Mouse (Mus musculus) neural tube, embryonic 11.5 days (tissue): ENCODE measurements around the gene Jph4. TPM values are rescaled to one million over a fixed set of nuclear protein-coding genes. Genes with fewer than 3 reads are reported as not detected.
A peak's percentile ranks its signal among the peaks of the same experiment; 100 is the strongest.

Source experiments
- ATAC-seq: fragments of 200-750 bp; cut with Nextera tagmentation; 2 replicates; pipeline ENCODE4 v1.8.0; 2017; ENCODE audit warnings: moderate number of reproducible peaks, mild to moderate bottlenecking, moderate TSS enrichment, moderate library complexity; ENCODE audit not compliant: insufficient read depth, low FRiP score, low TSS enrichment
- DNase-seq: peaks from one replicate; pipeline ENCODE4 v3.0.0-alpha.2; 2015; ENCODE audit warnings: low spot score
- H3K27ac ChIP-seq: fragments of 300-500 bp; sonication (generic); 2 replicates; pipeline ENCODE4 v1.5.1; 2014; ENCODE audit warnings: low read depth, mild to moderate bottlenecking, low read length
- H3K27me3 ChIP-seq: fragments of 300-500 bp; sonication (generic); 2 replicates; pipeline ENCODE4 v1.6.1; 2014; ENCODE audit warnings: mild to moderate bottlenecking, low read length, mixed read lengths; ENCODE audit not compliant: control insufficient read depth, insufficient read depth
- H3K36me3 ChIP-seq: fragments of 300-500 bp; sonication (generic); 2 replicates; pipeline ENCODE4 v1.6.1; 2014; ENCODE audit warnings: mild to moderate bottlenecking, low read length, moderate library complexity, mixed read lengths; ENCODE audit not compliant: control insufficient read depth, insufficient read depth
- H3K4me1 ChIP-seq: fragments of 300-500 bp; sonication (generic); 2 replicates; pipeline ENCODE4 v1.6.1; 2014; ENCODE audit warnings: low read length, mixed read lengths; ENCODE audit not compliant: control insufficient read depth, insufficient read depth
- H3K4me2 ChIP-seq: fragments of 300-500 bp; sonication (generic); 2 replicates; pipeline ENCODE4 v1.6.1; 2014; ENCODE audit warnings: low read depth, mild to moderate bottlenecking, moderate library complexity
- H3K4me3 ChIP-seq: fragments of 300-500 bp; sonication (generic); 2 replicates; pipeline ENCODE4 v1.5.1; 2014; ENCODE audit warnings: low read depth, low read length
- H3K9ac ChIP-seq: fragments of 300-500 bp; sonication (generic); 2 replicates; pipeline ENCODE4 v1.6.1; 2014; ENCODE audit warnings: mild to moderate bottlenecking, low read length
- H3K9me3 ChIP-seq: fragments of 300-500 bp; sonication (generic); 2 replicates; pipeline ENCODE4 v1.6.1; 2016; ENCODE audit warnings: low read length; ENCODE audit not compliant: control insufficient read depth
- WGBS: fragments of 180-500 bp; shearing (Covaris S2); extraction: QIAGEN DNeasy Blood & Tissue Kit; methylation state at CpG from one replicate; pipeline ENCODE4 v1.1.7; 2014; 5-methylcytosine and 5-hydroxymethylcytosine counted together
- polyA plus RNA-seq: library from polyadenylated mRNA; unstranded; fragments of >200 nt; fragmentation: Nextera tagmentation; extraction: Ambion mirVana; gene quantifications from 2 replicates; pipeline ENCODE4 v1.2.1, GENCODE M21; 2014

Jph4 gene
- polyA plus RNA-seq, 1 experiment from 2014 or later = 3.8 TPM

- ATAC-seq = peak; percentile 88
- 2% methylated on average over 34 of the region's 34 CpGs for WGBS
- peaks cover 37% of the 10 kb centered on the region for H3K4me1 ChIP-seq
- H3K27me3 ChIP-seq = no peaks in the 10 kb centered on the region
- H3K36me3 ChIP-seq = no peaks in the 10 kb centered on the region
- peak within 1 kb of the TSS; percentile 57 for H3K4me3 ChIP-seq
- peak within 1 kb of the TSS; percentile 87 for H3K9ac ChIP-seq
- peak within 1 kb of the TSS; percentile 81 for H3K27ac ChIP-seq
- H3K9me3 ChIP-seq = no peaks in the 10 kb centered on the region
- peak within 1 kb of the TSS; percentile 77 for H3K4me2 ChIP-seq
- DNase-seq = peak; percentile 96
These were observed 24.6 kb downstream of the Jph4 start, which contains the start of gene Zfhx2 for GRCm38 (mm10) chr14:55092011-55092577. TSS of gene Zfhx2 (minus strand) at chr14:55092324.

GRCm38 (mm10) chr14:55091209-55091865 lies 25.4 kb downstream of the Jph4 start:
- H3K27ac ChIP-seq = peak overlapping the region; percentile 81
- peak overlapping the region; percentile 77 for H3K4me2 ChIP-seq
- peak overlapping the region; percentile 87 for H3K9ac ChIP-seq
- ATAC-seq (peak; percentile 15), DNase-seq (peak; percentile 56)
- 3% methylated on average over 34 of the region's 34 CpGs for WGBS
- no peaks in the 10 kb centered on the region for H3K36me3 ChIP-seq
- H3K4me3 ChIP-seq = peak overlapping the region; percentile 57
- H3K27me3 ChIP-seq = no peaks in the 10 kb centered on the region
- H3K4me1 ChIP-seq = peaks cover 32% of the 10 kb centered on the region
- no peaks in the 10 kb centered on the region for H3K9me3 ChIP-seq

- H3K4me3 ChIP-seq = peak overlapping the region; percentile 57
- ATAC-seq (no peak), DNase-seq (peak; percentile 49)
- H3K4me2 ChIP-seq = peak overlapping the region; percentile 77
- H3K27ac ChIP-seq = no peak overlapping the region
- H3K4me1 ChIP-seq = peaks cover 31% of the 10 kb centered on the region
- H3K36me3 ChIP-seq = no peaks in the 10 kb centered on the region
- WGBS = 39% methylated on average over 13 of the region's 13 CpGs
- H3K27me3 ChIP-seq = no peaks in the 10 kb centered on the region
- H3K9me3 ChIP-seq = no peaks in the 10 kb centered on the region
- H3K9ac ChIP-seq = peak overlapping the region; percentile 18; the same call in 1 of the 2 replicates
These were observed 27.4 kb downstream of the Jph4 start for GRCm38 (mm10) chr14:55089199-55089947.

- WGBS = 87% methylated on average over 6 of the region's 6 CpGs
These were observed 30.7 kb downstream of the Jph4 start for GRCm38 (mm10) chr14:55086009-55086514.

GRCm38 (mm10) chr14:55085324-55086008 lies 31.3 kb downstream of the Jph4 start:
- Histone ChIP-seq H3K27me3 (no peaks in the 10 kb centered on the region), H3K4me2 (no peak overlapping the region), H3K4me1 (peaks cover 22% of the 10 kb centered on the region), H3K27ac (0 out of 2 replicates have a peak overlapping the region, but pooled peaks have one; percentile 11), H3K4me3 (no peak overlapping the region), H3K9me3 (no peaks in the 10 kb centered on the region), H3K9ac (no peak overlapping the region), H3K36me3 (no peaks in the 10 kb centered on the region)
- DNase-seq = no peak
- peak; percentile 59; the same call in 1 of the 2 replicates for ATAC-seq
- 26% methylated on average over 9 of the region's 9 CpGs for WGBS

More at GRCm38 (mm10) chr14:55086009-55086514, 30.7 kb downstream of the Jph4 start:
- H3K4me3 ChIP-seq = no peak overlapping the region
- no peaks in the 10 kb centered on the region for H3K9me3 ChIP-seq
- no peak for DNase-seq
- H3K9ac ChIP-seq = no peak overlapping the region
- H3K36me3 ChIP-seq = no peaks in the 10 kb centered on the region
- no peak overlapping the region for H3K27ac ChIP-seq
- H3K27me3 ChIP-seq = no peaks in the 10 kb centered on the region
- no peak for ATAC-seq
- peaks cover 27% of the 10 kb centered on the region for H3K4me1 ChIP-seq
- no peak overlapping the region for H3K4me2 ChIP-seq

- peaks cover 17% of the 10 kb centered on the region for H3K4me1 ChIP-seq
- no peak for ATAC-seq
- 78% methylated on average over 6 of the region's 6 CpGs for WGBS
These were observed 33.3 kb downstream of the Jph4 start for GRCm38 (mm10) chr14:55083481-55083880.

GRCm38 (mm10) chr14:55081105-55081504 lies 35.6 kb downstream of the Jph4 start:
- no peak overlapping the region for H3K9ac ChIP-seq
- no peaks in the 10 kb centered on the region for H3K27me3 ChIP-seq
- DNase-seq (no peak), ATAC-seq (no peak)
- H3K4me2 ChIP-seq = no peak overlapping the region
- H3K27ac ChIP-seq = no peak overlapping the region
- H3K9me3 ChIP-seq = no peaks in the 10 kb centered on the region
- H3K36me3 ChIP-seq = no peaks in the 10 kb centered on the region
- H3K4me3 ChIP-seq = no peak overlapping the region
- peaks cover 22% of the 10 kb centered on the region for H3K4me1 ChIP-seq
- 24% methylated on average over 5 of the region's 5 CpGs for WGBS

More at GRCm38 (mm10) chr14:55083481-55083880, 33.3 kb downstream of the Jph4 start:
- no peak overlapping the region for H3K9ac ChIP-seq
- no peaks in the 10 kb centered on the region for H3K36me3 ChIP-seq
- DNase-seq = no peak
- H3K27ac ChIP-seq = no peak overlapping the region
- no peaks in the 10 kb centered on the region for H3K27me3 ChIP-seq
- H3K4me2 ChIP-seq = no peak overlapping the region
- no peak overlapping the region for H3K4me3 ChIP-seq
- H3K9me3 ChIP-seq = no peaks in the 10 kb centered on the region
